Mouse (Mus musculus): ENCODE results near the gene Baiap3. TPM values are rescaled to one million over a fixed set of nuclear protein-coding genes. Genes with fewer than 3 reads are reported as not detected.

The Baiap3 gene
- polyA plus RNA-seq (2014; fragmentation: Nextera tagmentation; extraction: Ambion mirVana) = 0.46 and 0.93 TPM in 2 replicates

DNA sequence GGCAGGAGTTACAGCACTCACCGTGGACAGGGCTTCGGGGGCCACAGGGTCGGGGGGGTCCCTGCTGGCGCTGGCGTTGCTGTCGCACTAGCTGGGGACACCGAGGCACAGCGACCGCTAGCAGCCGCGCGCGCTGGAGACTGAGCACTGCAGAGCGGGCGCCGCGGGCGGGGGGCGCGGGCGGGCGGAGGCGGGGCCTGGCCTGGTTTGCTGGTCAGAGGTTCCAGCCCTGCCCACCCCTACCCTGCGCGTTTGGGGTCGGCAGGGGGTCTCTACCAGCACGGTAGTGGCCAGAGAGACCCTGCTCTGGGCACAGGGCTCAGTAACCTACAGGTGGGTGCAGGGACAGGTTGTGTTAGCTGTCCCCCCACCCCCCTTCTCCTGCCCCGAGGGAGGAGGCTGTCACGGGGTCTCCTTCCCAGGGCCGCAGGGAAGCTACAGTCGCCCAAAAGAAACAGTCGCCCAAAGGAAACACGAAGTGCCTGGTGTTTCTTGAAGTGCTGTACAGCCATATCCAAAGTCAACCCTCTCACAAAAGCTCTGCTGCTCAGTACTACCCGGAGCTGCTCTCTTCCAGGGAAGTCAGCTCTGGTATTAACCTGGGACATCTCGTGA lies at the start of gene Baiap3:
Baiap3 (minus strand) TSS at position 225 of the 615 bp plus-strand sequence.
- peak within 1 kb of the TSS; percentile 69 for H3K4me2 ChIP-seq
- 0 out of 2 replicates have a peak, but pooled peaks cover 4% of the 10 kb centered on the region for H3K4me1 ChIP-seq (ENCODE audit: insufficient read depth)
- WGBS = 3% methylated on average over 35 of the region's 35 CpGs
- peak within 1 kb of the TSS; percentile 37 for H3K4me3 ChIP-seq (ENCODE audit: low read depth, low read length)
- DNase-seq (peak; percentile 35), ATAC-seq (ENCODE audit: insufficient read depth) (peak; percentile 64; the same call in 1 of the 2 replicates)
- H3K9ac ChIP-seq = peak within 1 kb of the TSS; percentile 34; the same call in 1 of the 2 replicates
- peaks cover 20% of the 10 kb centered on the region for H3K36me3 ChIP-seq (ENCODE audit: insufficient read depth)
- no peak for TF ChIP-seq CTCF (IDR thresholded peaks at IDR 0.05; ENCODE audit: low read depth)
- no peak within 1 kb of the TSS for H3K27ac ChIP-seq (ENCODE audit: low read depth)
- peaks cover 35% of the 10 kb centered on the region for H3K27me3 ChIP-seq (ENCODE audit: insufficient read depth, low read length)
- no peaks in the 10 kb centered on the region for H3K9me3 ChIP-seq (ENCODE audit: low read depth, low read length)

GRCm38 (mm10) chr17:25298094-25298493 lies 41.9 kb upstream of the Baiap3 start, which contains the start of gene Prss34:
TSS of gene Prss34 (plus strand) at chr17:25298394.
- H3K27ac ChIP-seq (ENCODE audit: low read depth) = no peak within 1 kb of the TSS
- H3K4me1 ChIP-seq (ENCODE audit: insufficient read depth) = no peaks in the 10 kb centered on the region
- H3K27me3 ChIP-seq (ENCODE audit: insufficient read depth, low read length) = 0 out of 2 replicates have a peak, but pooled peaks cover 2% of the 10 kb centered on the region

DNA sequence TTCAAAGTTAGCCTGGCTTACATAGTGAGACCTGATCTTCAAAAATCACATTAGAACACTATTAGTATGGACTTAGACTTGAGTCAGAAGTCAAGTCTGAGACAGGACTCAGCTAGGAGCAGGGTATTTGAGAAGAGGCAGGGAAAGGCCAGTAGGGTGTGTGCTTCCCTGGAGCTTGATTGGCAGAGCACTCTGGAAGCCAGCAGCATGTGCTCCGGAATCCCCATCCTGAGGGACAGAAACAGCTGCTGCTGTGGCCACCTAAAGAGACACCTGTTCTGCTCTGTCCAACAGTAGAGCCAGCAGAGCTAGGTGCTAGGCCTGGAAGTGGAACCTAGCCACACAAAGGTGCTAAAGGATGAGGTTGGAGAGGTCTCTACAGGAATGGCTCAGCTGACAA lies 37.9 kb upstream of the Baiap3 start:
- no peak for TF ChIP-seq CTCF (IDR thresholded peaks at IDR 0.05; ENCODE audit: low read depth)
- H3K27ac ChIP-seq (ENCODE audit: low read depth) = no peak overlapping the region
- no peak overlapping the region for H3K4me2 ChIP-seq
- DNase-seq = no peak
- no peak overlapping the region for H3K4me3 ChIP-seq (ENCODE audit: low read depth, low read length)
- H3K9ac ChIP-seq = no peak overlapping the region
- WGBS = 46% methylated on average over 1 of the region's 1 CpGs
- no peaks in the 10 kb centered on the region for H3K36me3 ChIP-seq (ENCODE audit: insufficient read depth)
- no peaks in the 10 kb centered on the region for H3K9me3 ChIP-seq (ENCODE audit: low read depth, low read length)
- 0 out of 2 replicates have a peak, but pooled peaks cover 2% of the 10 kb centered on the region for H3K27me3 ChIP-seq (ENCODE audit: insufficient read depth, low read length)
- no peak for ATAC-seq (ENCODE audit: insufficient read depth)
- H3K4me1 ChIP-seq (ENCODE audit: insufficient read depth) = no peaks in the 10 kb centered on the region

More at GRCm38 (mm10) chr17:25298094-25298493, 41.9 kb upstream of the Baiap3 start, which contains the start of gene Prss34:
- Histone ChIP-seq H3K36me3 (ENCODE audit: insufficient read depth) (no peaks in the 10 kb centered on the region), H3K4me2 (no peak within 1 kb of the TSS), H3K4me3 (ENCODE audit: low read depth, low read length) (no peak within 1 kb of the TSS), H3K9me3 (ENCODE audit: low read depth, low read length) (no peaks in the 10 kb centered on the region), H3K9ac (no peak within 1 kb of the TSS)
- WGBS = 78% methylated on average over 5 of the region's 5 CpGs
- ATAC-seq (ENCODE audit: insufficient read depth) = no peak
- no peak for DNase-seq
- no peak for TF ChIP-seq CTCF (IDR thresholded peaks at IDR 0.05; ENCODE audit: low read depth)

GRCm38 (mm10) chr17:25293495-25293894 lies 37.3 kb upstream of the Baiap3 start:
- WGBS = 36% methylated on average over 5 of the region's 5 CpGs
- Histone ChIP-seq H3K36me3 (ENCODE audit: insufficient read depth) (no peaks in the 10 kb centered on the region), H3K4me3 (ENCODE audit: low read depth, low read length) (no peak overlapping the region), H3K4me2 (no peak overlapping the region), H3K4me1 (ENCODE audit: insufficient read depth) (no peaks in the 10 kb centered on the region), H3K9ac (no peak overlapping the region), H3K27me3 (ENCODE audit: insufficient read depth, low read length) (0 out of 2 replicates have a peak, but pooled peaks cover 2% of the 10 kb centered on the region), H3K9me3 (ENCODE audit: low read depth, low read length) (no peaks in the 10 kb centered on the region), H3K27ac (ENCODE audit: low read depth) (no peak overlapping the region)
- TF ChIP-seq CTCF (IDR thresholded peaks at IDR 0.05; ENCODE audit: low read depth) = no peak
- DNase-seq (no peak), ATAC-seq (ENCODE audit: insufficient read depth) (no peak)

DNA sequence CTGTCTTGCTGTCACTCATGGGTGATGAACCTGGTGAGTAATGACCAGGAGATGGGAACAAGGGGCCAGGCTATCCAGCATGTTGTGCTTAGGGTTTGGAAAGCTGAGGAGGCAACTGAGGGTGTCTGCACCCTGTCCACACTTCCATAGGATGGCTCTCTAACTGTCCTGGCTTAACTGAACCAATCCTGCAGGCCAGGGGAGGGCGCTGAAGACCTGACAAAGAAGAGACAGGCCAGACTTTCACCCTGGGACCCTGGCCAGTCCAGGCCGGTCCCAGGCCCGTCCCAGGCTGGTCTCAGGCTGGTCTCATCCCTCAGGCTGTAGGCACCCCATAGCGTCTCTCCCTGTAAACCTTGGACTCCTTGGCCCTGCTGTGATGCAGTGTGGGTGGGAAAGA lies 34.2 kb upstream of the Baiap3 start:
- DNase-seq (no peak), ATAC-seq (ENCODE audit: insufficient read depth) (no peak)
- Histone ChIP-seq H3K36me3 (ENCODE audit: insufficient read depth) (no peaks in the 10 kb centered on the region), H3K27me3 (ENCODE audit: insufficient read depth, low read length) (no peaks in the 10 kb centered on the region), H3K9me3 (ENCODE audit: low read depth, low read length) (no peaks in the 10 kb centered on the region), H3K4me1 (ENCODE audit: insufficient read depth) (no peaks in the 10 kb centered on the region), H3K4me3 (ENCODE audit: low read depth, low read length) (no peak overlapping the region), H3K4me2 (no peak overlapping the region), H3K27ac (ENCODE audit: low read depth) (no peak overlapping the region), H3K9ac (no peak overlapping the region)
- peak; percentile 11; the same call in 1 of the 2 replicates for TF ChIP-seq CTCF (IDR thresholded peaks at IDR 0.05; ENCODE audit: low read depth)
- WGBS = 19% methylated on average over 4 of the region's 4 CpGs

DNA sequence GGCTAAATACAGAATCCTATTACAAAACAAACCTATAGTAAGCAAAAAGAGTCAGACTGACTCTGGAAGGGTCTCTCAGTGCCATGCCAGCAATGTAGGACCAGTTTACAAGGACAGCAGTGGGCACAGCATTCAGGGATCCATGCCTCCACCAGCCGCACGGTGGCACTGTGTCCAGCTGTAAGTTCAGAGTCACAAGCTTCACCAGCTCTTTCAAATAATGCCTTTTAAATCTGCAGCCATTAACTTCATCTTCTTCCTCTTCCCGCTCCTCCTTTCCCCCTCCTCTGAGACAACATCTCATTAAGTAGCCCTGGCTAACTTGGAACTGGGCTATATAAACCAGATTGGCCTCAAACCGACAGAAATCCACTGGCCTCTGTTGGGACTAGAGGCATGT lies 32.7 kb upstream of the Baiap3 start:
- 30% methylated on average over 4 of the region's 4 CpGs for WGBS

DNA sequence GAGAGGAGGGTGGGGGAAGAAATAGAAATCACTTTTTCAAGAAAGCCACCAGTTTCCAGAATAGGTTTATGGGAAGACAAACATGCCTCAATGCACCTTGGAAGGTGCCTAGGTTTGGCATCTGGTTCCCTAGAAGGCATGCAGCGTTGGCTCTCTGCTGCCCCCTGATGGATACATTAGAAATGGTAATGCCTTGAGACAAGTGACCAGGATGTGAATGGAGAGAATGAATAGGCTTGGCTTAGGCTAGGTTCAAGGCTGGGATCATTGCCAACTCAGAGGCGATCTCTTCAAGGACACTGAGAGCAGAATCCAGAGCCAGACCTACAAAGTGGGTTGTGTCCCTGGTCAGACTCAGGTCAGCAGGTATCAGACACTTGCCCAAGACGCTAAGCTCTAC lies 28.9 kb upstream of the Baiap3 start:
- peak; percentile 96 for TF ChIP-seq CTCF (IDR thresholded peaks at IDR 0.05; ENCODE audit: low read depth)
- no peak overlapping the region for H3K9ac ChIP-seq
- no peaks in the 10 kb centered on the region for H3K36me3 ChIP-seq (ENCODE audit: insufficient read depth)
- no peak overlapping the region for H3K4me3 ChIP-seq (ENCODE audit: low read depth, low read length)
- H3K27ac ChIP-seq (ENCODE audit: low read depth) = no peak overlapping the region
- H3K9me3 ChIP-seq (ENCODE audit: low read depth, low read length) = no peaks in the 10 kb centered on the region
- H3K4me1 ChIP-seq (ENCODE audit: insufficient read depth) = no peaks in the 10 kb centered on the region
- 16% methylated on average over 3 of the region's 3 CpGs for WGBS
- no peak overlapping the region for H3K4me2 ChIP-seq
- 0 out of 2 replicates have a peak, but pooled peaks have one; percentile 31 for ATAC-seq (ENCODE audit: insufficient read depth)
- peak; percentile 86 for DNase-seq
- no peaks in the 10 kb centered on the region for H3K27me3 ChIP-seq (ENCODE audit: insufficient read depth, low read length)

More for the DNA sequence above, 32.7 kb upstream of the Baiap3 start:
- H3K9ac ChIP-seq = no peak overlapping the region
- no peak overlapping the region for H3K27ac ChIP-seq (ENCODE audit: low read depth)
- no peak overlapping the region for H3K4me2 ChIP-seq
- no peaks in the 10 kb centered on the region for H3K4me1 ChIP-seq (ENCODE audit: insufficient read depth)
- TF ChIP-seq CTCF (IDR thresholded peaks at IDR 0.05; ENCODE audit: low read depth) = peak; percentile 80
- H3K36me3 ChIP-seq (ENCODE audit: insufficient read depth) = no peaks in the 10 kb centered on the region
- no peaks in the 10 kb centered on the region for H3K27me3 ChIP-seq (ENCODE audit: insufficient read depth, low read length)
- DNase-seq = peak; percentile 72
- no peak for ATAC-seq (ENCODE audit: insufficient read depth)
- H3K4me3 ChIP-seq (ENCODE audit: low read depth, low read length) = no peak overlapping the region
- no peaks in the 10 kb centered on the region for H3K9me3 ChIP-seq (ENCODE audit: low read depth, low read length)

All from lung, embryonic 14.5 days (tissue).